Mouse (Mus musculus): ENCODE measurements around the gene Ddo.

The Ddo gene

DNA sequence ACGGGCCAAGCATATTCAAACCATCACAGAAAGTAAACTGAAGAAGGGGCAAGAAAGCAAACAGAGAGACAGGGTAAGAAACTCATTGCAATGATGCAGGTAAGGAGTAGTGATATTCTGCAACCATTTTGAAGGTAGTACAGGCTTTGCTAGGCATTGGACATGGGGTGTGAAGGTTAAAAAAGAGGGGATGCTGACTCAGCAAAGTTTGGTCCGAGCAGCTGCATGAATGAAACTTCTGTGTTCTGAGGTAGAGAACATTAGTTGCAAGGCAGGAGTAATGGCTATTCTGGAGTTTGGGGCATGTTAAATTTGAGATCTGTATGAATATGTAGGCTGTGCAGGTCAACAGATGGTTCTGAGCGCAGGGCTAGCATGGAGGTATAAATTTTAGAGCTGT, 35.5 kb downstream of the Ddo start:
- no peak for DNase-seq (ENCODE audit: low spot score in 2 of 2)

DNA sequence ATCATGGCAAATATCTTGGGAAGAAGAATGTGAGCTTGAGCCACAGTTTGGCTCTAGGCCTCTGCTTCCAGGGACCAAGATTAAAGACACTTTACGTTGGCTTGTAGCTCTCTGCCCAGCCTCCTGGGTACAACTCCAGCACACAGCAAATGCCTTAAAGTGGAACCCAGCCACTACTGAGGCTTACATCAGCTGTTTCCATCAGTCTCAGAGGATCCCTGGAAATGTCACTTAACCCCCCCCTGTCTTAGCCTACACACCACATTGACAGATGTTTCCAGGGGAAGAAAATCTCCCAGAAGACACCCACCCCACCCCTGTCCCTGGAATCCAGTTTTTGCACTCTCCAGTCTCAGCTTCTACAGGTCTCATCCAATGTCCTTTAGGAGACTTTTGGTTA, 37.1 kb downstream of the Ddo start:
- DNase-seq (ENCODE audit: low spot score in 2 of 2): no peak

DNA sequence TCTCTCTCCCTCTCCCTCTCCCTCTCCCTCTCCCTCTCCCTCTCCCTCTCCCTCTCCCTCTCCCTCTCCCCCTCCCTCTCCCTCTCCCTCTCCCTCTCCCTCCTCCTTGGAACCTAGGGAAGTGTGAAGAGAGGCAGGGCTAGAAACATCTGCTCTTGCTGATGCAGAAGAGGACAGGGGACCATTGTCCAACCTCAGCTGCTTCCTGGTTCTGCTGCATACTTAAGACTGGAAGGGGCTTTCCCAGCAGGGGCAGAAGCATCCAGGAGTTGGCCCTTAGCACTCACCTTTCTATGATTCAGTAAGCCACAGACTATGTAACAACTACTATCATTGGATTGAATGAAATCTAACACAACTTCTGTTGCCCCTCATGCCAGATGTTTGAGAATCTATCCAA, 38.8 kb downstream of the Ddo start:
- no peak for DNase-seq (ENCODE audit: low spot score in 2 of 2)

DNA sequence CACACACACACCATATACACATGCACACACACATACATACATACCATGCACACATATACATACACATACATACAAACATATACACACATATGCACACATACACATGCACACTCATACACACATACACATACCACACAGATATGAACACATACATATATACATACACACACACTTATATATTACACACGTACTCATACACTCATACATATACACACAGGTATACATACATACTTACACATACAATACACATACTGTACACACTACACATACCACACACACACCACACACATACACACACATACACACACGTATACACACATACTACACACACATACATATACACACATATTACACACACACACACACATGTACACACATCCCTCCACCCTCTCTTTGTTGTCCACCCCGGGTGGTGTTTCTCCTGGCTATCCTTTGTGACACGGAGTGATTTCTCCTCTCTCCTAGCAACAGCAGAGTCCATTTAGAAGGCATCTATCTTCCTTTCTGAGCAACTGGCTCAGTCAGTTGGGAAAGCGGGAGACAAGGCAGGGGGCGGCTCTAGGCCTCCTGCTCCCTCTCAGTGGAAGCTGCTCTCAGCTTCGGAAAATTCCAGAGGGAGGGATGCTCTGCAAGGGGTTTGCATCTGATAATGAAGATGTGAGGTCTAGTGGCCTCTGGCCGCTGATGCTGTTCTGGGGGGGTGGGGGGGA, 42.9 kb downstream of the Ddo start:
- no peak for DNase-seq (ENCODE audit: low spot score in 2 of 2)

DNA sequence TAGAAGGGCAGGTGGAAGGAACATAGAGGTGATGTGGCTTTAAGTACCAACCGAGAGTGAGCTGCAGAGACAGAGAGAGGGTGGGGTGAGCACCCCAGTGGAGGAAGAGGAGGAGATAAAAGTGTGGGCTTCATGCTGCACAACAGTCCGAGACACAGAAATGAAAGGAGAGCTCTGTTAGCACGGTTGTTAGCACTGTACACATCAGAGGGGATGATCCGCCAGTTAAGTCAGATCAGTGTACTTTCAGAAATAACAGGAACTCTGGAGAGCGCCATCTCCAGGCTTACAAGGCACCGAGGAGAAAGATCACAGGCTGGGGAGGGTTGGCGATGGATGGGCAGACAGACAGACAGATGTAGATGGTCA, 43.5 kb downstream of the Ddo start:
- DNase-seq (ENCODE audit: low spot score in 2 of 2): no peak

DNA sequence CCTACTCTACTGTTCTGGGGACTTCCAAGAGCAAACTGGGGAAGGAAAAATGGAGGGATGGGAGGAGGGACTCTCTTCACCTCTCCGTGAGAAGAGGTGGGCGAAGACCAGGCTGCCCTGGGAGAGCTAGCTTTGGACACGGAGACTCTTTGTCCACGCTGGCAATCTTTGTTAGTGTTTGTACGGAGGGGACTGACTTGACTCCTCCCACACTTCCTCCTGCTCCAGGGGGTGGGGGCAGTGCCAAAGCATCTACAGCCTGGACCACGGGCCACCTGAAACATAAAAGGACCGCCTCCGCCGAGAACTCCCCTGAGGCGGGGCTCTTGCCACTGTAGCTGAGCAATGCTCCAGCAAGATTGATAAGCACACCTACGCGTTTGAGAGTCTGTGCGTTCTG, 44.3 kb downstream of the Ddo start:
- no peak for DNase-seq (ENCODE audit: low spot score in 2 of 2)

DNA sequence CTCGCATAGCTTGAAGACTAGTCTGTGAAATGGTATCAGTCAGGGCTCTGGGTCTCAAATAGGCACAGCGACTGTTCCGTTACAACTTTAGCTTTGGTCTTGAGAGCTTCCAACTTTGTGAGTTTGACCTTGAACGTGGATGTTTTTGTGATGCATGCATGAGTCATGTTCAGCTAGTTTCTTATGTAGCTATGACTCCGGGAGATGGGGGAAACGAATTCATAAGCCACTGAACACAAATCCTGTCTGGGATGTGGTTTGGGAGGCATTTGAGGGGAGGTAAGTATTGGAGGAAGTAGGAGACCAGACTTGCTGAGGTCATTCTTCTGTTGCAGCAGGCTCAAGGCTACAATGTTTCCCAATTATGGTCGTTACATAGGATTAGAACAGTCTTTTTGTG, 46.1 kb downstream of the Ddo start:
- DNase-seq (ENCODE audit: low spot score in 2 of 2): no peak

DNA sequence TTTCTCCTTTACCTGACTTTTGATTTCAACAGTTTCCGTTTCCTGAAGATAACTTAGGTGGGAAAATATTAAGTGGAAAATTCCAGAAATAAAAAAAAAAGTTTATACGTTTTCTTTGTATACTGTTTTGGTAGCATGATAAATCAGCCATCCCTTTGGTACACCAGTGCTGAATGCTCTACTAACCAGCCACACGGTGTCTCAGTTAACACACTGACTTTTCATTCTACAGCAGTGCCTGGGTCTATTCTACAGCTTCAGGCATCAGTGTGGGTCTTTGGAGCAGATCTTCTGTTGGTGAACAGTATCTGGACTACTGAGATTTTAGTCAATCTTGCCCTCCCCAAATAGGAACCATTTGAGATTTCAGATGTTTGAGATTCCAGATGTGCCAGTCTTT, 48.7 kb downstream of the Ddo start:
- no peak for DNase-seq (ENCODE audit: low spot score in 2 of 2)

DNA sequence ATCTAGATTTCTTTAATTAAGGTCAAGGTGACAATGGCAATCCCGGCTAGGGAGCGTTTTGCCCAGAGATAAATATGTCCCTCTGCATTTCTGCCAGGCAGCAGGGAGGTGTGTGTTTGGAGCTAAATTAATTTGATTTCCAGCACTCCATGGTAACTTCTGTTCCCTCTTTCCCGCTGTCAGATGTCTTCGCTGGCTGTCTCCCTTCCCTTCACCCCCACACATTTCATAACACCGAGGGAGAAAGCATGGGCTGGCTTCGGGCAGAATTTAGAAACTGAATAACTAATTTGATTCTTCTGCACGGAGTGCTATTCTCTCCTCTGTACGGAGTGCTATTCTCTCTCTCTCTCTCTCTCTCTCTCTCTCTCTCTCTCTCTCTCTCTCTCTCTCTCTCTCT, 52.7 kb downstream of the Ddo start:
- DNase-seq (ENCODE audit: low spot score in 2 of 2): peak; percentile 57 to 81

DNA sequence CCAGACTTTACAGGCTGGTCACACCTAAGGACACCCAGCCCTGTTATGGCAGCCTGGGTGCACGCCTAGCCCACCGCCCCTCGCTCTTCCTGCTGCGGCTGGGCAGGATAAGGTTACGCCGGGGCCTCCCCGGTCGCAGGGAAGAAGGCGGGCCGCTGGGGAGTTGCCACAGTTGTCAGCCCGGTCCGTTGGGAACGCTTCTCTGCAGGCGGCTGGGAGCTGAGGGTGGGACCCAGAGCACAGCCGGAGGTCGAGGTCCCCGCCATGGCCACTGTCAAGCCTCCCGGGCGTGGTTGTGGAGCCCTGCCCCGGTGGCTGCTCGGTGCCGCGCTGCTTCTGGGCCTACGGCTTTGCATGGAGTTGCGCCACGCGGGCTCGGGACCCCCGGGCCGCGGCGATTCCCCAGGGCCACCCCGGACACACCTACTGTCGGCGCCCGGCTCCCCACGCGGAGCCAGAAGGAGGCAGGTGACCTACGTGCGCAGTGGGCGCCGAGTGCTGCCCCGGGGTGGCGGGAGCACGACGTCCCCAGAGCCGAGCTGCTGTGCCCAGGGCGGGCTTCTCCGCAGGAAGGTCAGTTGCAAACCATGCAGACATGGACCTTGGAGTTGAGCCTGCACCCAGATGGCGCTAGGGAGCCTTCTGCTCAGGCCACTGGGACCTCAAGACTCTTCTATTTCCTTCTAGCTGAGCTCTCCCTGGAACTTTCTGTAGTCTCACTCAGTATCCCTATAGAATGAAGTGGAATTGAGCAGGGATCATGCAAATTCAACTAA, 53.5 kb downstream of the Ddo start, which contains the start of gene Mettl24:
Mettl24 (plus strand) TSS at position 191 of the 776 bp plus-strand sequence.
- peak; percentile 51 to 66 for DNase-seq (ENCODE audit: low spot score in 2 of 2)

DNA sequence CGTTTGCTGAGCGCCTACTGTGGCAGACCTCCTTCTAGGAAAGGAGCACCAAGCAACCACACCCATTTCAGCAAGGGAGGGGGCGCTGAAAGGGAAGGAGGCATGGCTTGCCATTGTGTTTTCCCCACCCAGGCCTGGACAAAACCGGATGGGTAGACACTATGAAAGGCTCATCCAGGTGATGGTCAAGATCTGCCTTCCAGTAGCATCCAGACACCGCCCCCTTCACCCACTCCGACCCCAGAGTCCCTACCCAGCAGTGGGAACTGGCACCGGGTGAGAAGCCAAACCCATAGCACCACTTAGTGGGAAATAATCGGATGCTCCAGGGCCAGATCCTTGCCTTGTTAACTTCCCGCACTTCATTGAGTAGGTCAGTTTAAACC, 54.0 kb downstream of the Ddo start:
- no peak for DNase-seq (ENCODE audit: low spot score in 2 of 2)

DNA sequence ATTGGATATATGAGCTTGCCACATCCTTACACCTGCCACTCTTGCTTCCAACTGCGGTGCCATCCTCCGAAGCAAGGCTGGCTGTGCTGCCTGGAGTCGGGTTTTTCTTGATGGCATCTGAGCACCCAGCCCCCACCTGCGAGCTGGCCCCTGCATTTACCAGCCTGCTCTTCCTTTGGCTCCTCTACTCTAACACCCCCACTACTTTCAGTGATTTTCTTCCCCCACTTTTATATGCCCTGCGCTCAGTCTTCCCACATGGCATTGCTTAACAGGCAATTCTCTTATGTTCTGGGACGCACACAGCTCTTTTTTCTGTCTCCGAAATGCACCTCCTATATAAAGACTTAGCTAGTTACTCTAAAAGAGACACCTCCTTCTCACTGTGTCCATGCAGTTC, 54.5 kb downstream of the Ddo start:
- peak; percentile 54 to 72 for DNase-seq (ENCODE audit: low spot score in 2 of 2)

DNA sequence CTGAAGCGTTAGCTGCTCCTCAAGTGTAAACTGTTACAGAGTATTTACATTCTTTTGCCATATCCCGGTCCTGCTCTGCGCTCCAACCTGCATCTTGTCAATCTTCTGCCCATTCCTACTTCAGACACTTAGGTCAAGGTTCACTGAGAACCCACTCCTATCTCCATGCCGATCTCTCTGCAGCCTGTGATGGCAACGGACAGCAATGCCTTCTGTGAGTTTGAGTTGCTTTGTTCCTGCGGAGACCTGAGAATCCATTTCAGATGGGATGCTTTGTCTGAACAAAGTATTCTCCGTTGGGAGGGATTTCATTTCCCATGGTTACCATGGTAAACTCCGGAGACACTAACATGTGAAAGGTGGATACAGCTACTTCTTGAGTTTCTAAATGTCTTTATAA, 55.8 kb downstream of the Ddo start:
- no peak for DNase-seq (ENCODE audit: low spot score in 2 of 2)

DNA sequence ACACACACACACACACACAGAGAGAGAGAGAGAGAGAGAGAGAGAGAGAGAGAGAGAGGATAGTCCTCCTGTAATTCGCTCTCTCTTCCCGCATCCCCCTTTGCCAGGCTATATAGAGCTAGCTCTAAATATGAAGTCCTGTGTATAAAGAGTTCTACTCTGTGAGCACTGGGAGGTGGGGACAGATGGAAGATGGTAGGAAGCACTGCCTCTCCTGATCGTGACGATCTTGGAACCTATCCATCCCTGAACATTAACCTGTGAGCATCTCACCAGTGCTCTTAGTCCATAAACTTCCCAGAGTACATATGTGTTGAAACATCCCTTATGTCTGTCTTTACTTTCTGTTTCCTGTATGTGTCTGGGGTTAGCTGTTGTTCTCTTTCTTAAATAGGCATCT, 57.2 kb downstream of the Ddo start:
- no peak for DNase-seq (ENCODE audit: low spot score in 2 of 2)

DNA sequence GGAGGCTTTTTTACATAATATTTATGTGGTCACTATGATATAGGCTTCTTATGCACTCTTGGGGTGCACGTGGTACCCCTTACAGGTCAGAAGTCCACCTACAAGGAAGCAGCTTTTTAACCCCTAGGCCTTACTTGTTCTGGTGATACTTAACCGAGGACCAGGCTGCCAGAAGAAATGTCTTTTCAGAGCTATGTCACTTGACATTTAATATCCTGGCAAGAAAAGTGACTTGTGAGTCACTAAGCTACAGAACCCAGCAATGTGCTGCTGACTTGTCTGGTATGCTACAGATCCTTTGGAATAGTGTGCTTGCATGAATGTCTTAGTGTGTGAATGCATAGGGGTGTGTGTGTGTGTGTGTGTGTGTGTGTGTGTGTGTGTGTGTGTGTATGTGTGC, 57.6 kb downstream of the Ddo start:
- no peak for DNase-seq (ENCODE audit: low spot score in 2 of 2)

DNA sequence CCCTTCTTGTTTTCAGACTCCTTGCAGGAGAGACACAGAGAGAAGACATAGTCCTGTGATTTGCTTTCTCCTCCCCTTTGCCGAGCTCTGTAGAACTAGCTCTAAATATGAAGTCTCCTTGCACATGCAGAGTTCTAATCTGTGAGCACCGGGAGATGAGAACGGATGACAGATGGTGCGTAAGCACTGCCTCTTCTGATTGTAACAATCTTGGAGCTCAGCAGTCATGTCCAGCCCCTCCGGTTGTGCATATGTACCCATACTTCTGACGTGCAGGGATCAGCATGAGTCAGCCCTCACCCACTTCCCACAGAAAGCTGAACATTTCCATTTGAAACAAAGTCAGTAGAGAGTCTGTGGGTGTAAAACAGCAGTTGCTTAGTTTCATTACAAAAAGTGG, 58.5 kb downstream of the Ddo start:
- DNase-seq (ENCODE audit: low spot score in 2 of 2): peak; percentile 82 to 93

DNA sequence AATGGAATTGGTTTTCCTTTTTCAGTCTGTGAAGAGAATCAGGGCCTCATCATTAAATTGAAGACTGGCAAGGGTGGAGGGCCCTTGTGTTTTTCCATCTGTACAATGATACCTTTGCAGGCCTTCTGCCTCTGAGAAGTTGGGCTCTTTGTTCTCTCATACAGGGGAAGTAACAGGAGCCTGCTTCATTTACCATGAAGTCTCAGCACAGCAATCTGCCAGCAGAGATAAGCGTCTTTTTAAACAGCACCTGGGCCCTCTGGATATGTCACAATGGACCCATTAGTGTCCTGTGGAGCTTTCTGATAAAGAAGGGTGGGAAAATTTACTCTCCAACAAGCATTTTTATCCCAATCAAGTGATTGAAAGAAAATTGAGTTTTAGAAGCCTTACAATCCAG, 59.1 kb downstream of the Ddo start:
- no peak for DNase-seq (ENCODE audit: low spot score in 2 of 2)

DNA sequence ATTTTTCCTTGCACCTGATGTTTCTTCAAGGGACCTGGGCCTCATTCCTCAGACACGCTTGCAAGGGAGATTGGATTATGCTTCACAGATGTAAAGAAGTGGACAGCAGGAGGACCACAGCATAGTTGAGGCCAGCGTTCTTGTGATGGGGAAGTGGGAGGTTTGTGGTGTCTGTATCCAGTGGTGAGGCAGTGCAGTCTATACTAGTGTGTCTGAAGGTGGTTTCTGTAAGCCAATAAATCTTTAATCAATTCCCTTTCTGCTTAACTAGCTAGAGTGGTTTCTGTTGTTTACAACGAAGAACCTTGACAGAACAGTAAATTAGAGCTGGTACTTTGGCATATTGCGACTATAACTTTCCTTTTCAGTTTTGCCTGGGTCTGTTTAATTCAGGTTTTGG, 68.8 kb downstream of the Ddo start:
- no peak for DNase-seq (ENCODE audit: low spot score in 2 of 2)

DNA sequence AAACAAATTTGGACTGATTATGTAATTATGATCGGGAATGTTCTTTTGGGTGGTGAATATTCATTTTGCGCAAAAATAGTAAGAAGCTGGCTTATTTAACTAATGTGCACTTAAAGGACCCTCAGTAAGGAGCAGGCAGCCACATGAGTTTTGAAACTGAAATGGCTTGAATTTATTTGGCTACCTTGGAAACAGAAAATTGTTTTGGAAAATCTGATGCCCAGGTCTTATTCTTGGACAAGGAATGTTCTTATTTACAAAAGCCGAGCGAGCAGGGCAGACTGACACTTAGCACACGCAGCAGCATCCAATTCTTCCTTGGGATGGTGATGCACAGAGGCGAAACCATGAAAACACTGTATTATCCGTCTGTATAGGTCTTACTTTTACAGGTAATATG, 81.3 kb downstream of the Ddo start:
- no peak for DNase-seq (ENCODE audit: low spot score in 2 of 2)

DNA sequence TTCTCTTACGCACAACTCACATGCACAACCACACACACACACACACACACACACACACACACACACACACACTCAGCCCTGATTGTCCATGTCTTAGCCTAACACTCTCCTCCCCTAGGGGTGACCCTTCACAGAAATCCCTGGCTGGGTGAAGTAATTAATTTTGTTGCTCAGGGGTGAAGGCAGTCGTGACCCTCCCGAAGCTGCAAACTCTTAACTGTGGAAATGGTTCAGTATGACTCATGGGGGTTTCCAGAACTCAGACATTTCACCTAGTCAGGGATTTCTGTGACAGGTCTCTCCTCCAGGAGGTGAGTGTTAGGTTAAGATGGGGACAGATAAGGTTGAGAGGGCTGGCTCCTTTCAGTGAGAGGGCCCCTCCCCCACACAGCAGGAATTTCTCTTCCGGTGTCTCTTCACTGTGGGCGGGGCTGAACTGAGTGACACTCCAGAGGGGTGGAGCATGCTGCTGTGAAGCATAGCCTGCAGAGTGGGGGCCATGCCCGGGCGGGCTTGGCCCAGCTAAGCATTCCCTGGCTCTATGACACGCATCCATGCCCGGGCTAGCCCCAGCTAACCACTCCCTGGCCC, 83.3 kb downstream of the Ddo start:
- DNase-seq (ENCODE audit: low spot score in 2 of 2): no peak

DNA sequence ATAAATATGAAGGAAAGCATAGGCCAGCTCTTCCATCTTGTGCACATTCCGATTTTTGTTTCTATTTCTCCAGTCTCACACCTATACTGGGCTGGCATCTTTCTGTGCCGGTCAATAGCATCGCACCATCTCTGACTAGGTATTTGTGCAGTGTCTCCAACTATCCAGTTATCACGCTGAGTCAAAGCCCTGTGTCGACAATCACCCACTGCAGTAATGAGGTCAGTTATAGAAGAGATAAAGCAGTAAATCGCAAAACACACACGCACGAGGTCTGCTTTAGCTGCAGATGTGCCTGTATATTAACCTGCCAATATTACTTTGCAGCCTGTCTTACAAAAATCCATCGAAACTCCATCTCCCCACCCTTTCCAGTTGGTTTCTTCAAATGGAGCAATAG, 84.0 kb downstream of the Ddo start:
- DNase-seq (ENCODE audit: low spot score in 2 of 2): no peak

DNA sequence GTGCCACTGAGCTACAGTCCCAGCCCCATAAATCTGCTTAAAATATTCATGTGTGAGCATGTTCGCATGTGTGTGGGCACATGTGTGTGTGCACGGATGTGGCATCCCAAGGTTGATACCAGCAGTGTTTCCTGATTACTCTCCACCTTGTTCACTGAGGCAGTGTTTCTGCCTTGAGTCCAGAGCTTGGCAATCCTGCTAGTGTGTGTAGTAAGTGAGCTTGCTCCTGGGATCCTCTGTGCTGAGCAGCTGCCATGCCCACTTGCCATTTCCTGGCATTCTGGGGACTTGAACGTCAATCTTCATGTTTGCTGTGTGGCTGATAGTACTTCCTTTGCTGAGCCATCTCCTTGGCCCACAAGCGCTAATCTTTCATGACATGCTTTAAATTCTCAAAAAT, 85.3 kb downstream of the Ddo start:
- DNase-seq (ENCODE audit: low spot score in 2 of 2): no peak

DNA sequence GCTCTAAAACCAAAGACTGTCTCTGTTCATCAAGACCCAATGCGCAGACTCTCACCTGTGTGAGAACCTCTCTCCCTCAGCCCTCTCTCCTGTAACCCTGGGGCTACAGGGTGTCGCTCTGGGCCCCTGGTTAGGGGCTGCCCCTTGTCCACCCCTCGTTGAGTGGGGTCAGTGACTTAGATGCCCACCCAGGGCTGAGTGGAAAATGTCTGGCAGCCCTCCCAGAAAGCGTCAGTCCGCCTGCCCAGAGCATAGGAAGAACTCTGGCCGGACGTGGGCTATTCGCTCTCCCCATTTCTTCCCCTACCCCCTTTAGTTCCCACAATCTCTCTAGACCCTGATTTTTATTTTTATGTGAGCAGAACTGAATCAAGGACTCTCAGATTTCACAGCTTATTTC, 86.5 kb downstream of the Ddo start:
- DNase-seq (ENCODE audit: low spot score in 2 of 2): no peak
